Mouse (Mus musculus): ENCODE results near the gene Zfp213. TPM values are rescaled to one million over a fixed set of nuclear protein-coding genes. Genes with fewer than 3 reads are reported as not detected.

The Zfp213 gene
- total and polyA plus RNA-seq, 2 experiments from 2014 or later: 10.3 to 28.1 TPM

- WGBS: under 1% methylated on average over 20 of the region's 20 CpGs
- Histone ChIP-seq H3K27ac (0 out of 2 replicates have a peak overlapping the region, but pooled peaks have one; percentile 74), H3K36me3 (ENCODE audit: insufficient read depth, low read length) (no peaks in the 10 kb centered on the region), H3K9ac (replicated peaks; ENCODE audit: low read length) (peak overlapping the region; percentile 61), H3K4me1 (ENCODE audit: insufficient read depth, low read length) (0 out of 2 replicates have a peak, but pooled peaks cover 1% of the 10 kb centered on the region), H3K27me3 (ENCODE audit: insufficient read depth, low read length) (no peaks in the 10 kb centered on the region), H3K4me3 (ENCODE audit: low read length) (peak overlapping the region; percentile 72), H3K4me2 (ENCODE audit: low read depth, low read length) (peak overlapping the region; percentile 65), H3K9me3 (ENCODE audit: low read length) (no peaks in the 10 kb centered on the region)
- DNase-seq (ENCODE audit: low spot score): peak; percentile 85
- no peak for TF ChIP-seq CTCF (IDR thresholded peaks at IDR 0.05; ENCODE audit: low read depth)
- 0 out of 2 replicates have a peak, but pooled peaks have one; percentile 16 for ATAC-seq
These were observed 17.7 kb downstream of the Zfp213 start for GRCm38 (mm10) chr17:23546333-23546701.

- Histone ChIP-seq H3K9me3 (ENCODE audit: low read length) (no peaks in the 10 kb centered on the region), H3K27me3 (ENCODE audit: insufficient read depth, low read length) (no peaks in the 10 kb centered on the region), H3K9ac (replicated peaks; ENCODE audit: low read length) (no peak overlapping the region), H3K27ac (no peak overlapping the region), H3K4me3 (ENCODE audit: low read length) (peak overlapping the region; percentile 72), H3K4me2 (ENCODE audit: low read depth, low read length) (peak overlapping the region; percentile 65), H3K36me3 (ENCODE audit: insufficient read depth, low read length) (no peaks in the 10 kb centered on the region), H3K4me1 (ENCODE audit: insufficient read depth, low read length) (no peaks in the 10 kb centered on the region)
- ATAC-seq (no peak), DNase-seq (ENCODE audit: low spot score) (no peak)
- TF ChIP-seq CTCF (IDR thresholded peaks at IDR 0.05; ENCODE audit: low read depth): no peak
- 15% methylated on average over 6 of the region's 6 CpGs for WGBS
These were observed 18.2 kb downstream of the Zfp213 start for GRCm38 (mm10) chr17:23545841-23546240.

- Histone ChIP-seq H3K4me2 (ENCODE audit: low read depth, low read length) (no peak overlapping the region), H3K9me3 (ENCODE audit: low read length) (no peaks in the 10 kb centered on the region), H3K27me3 (ENCODE audit: insufficient read depth, low read length) (no peaks in the 10 kb centered on the region), H3K27ac (no peak overlapping the region), H3K4me3 (ENCODE audit: low read length) (no peak overlapping the region), H3K4me1 (ENCODE audit: insufficient read depth, low read length) (no peaks in the 10 kb centered on the region), H3K9ac (replicated peaks; ENCODE audit: low read length) (no peak overlapping the region), H3K36me3 (ENCODE audit: insufficient read depth, low read length) (no peaks in the 10 kb centered on the region)
- ATAC-seq (no peak), DNase-seq (ENCODE audit: low spot score) (no peak)
- TF ChIP-seq CTCF (IDR thresholded peaks at IDR 0.05; ENCODE audit: low read depth): no peak
- WGBS: 97% methylated on average over 1 of the region's 1 CpGs
These were observed 19.3 kb downstream of the Zfp213 start for GRCm38 (mm10) chr17:23544766-23545165.

GRCm38 (mm10) chr17:23543983-23544382 is 20.1 kb downstream of the Zfp213 start:
- no peak overlapping the region for H3K4me2 ChIP-seq (ENCODE audit: low read depth, low read length)
- no peak overlapping the region for H3K4me3 ChIP-seq (ENCODE audit: low read length)
- H3K9ac ChIP-seq (replicated peaks; ENCODE audit: low read length): no peak overlapping the region
- H3K4me1 ChIP-seq (ENCODE audit: insufficient read depth, low read length): no peaks in the 10 kb centered on the region
- H3K9me3 ChIP-seq (ENCODE audit: low read length): no peaks in the 10 kb centered on the region
- no peak for DNase-seq (ENCODE audit: low spot score)
- H3K27me3 ChIP-seq (ENCODE audit: insufficient read depth, low read length): peaks cover 5% of the 10 kb centered on the region; the same call in 1 of the 2 replicates
- H3K27ac ChIP-seq: no peak overlapping the region
- ATAC-seq: no peak
- no peaks in the 10 kb centered on the region for H3K36me3 ChIP-seq (ENCODE audit: insufficient read depth, low read length)
- WGBS: 80% methylated on average over 4 of the region's 4 CpGs
- no peak for TF ChIP-seq CTCF (IDR thresholded peaks at IDR 0.05; ENCODE audit: low read depth)

- 59% methylated on average over 5 of the region's 5 CpGs for WGBS
- no peak for ATAC-seq
- Histone ChIP-seq H3K9ac (replicated peaks; ENCODE audit: low read length) (no peak overlapping the region), H3K4me1 (ENCODE audit: insufficient read depth, low read length) (no peaks in the 10 kb centered on the region), H3K27me3 (ENCODE audit: insufficient read depth, low read length) (peaks cover 5% of the 10 kb centered on the region; the same call in 1 of the 2 replicates), H3K36me3 (ENCODE audit: insufficient read depth, low read length) (no peaks in the 10 kb centered on the region), H3K4me3 (ENCODE audit: low read length) (no peak overlapping the region), H3K9me3 (ENCODE audit: low read length) (no peaks in the 10 kb centered on the region), H3K4me2 (ENCODE audit: low read depth, low read length) (no peak overlapping the region), H3K27ac (no peak overlapping the region)
- TF ChIP-seq CTCF (IDR thresholded peaks at IDR 0.05; ENCODE audit: low read depth): no peak
- DNase-seq (ENCODE audit: low spot score): no peak
These were observed 20.7 kb downstream of the Zfp213 start for GRCm38 (mm10) chr17:23543325-23543724.

GRCm38 (mm10) chr17:23542835-23543234 is 21.2 kb downstream of the Zfp213 start:
- no peak overlapping the region for H3K4me2 ChIP-seq (ENCODE audit: low read depth, low read length)
- no peak overlapping the region for H3K27ac ChIP-seq
- 44% methylated on average over 4 of the region's 4 CpGs for WGBS
- H3K4me1 ChIP-seq (ENCODE audit: insufficient read depth, low read length): no peaks in the 10 kb centered on the region
- H3K27me3 ChIP-seq (ENCODE audit: insufficient read depth, low read length): peaks cover 5% of the 10 kb centered on the region; the same call in 1 of the 2 replicates
- ATAC-seq (no peak), DNase-seq (ENCODE audit: low spot score) (no peak)
- no peaks in the 10 kb centered on the region for H3K9me3 ChIP-seq (ENCODE audit: low read length)
- H3K9ac ChIP-seq (replicated peaks; ENCODE audit: low read length): no peak overlapping the region
- H3K4me3 ChIP-seq (ENCODE audit: low read length): no peak overlapping the region
- TF ChIP-seq CTCF (IDR thresholded peaks at IDR 0.05; ENCODE audit: low read depth): no peak
- no peaks in the 10 kb centered on the region for H3K36me3 ChIP-seq (ENCODE audit: insufficient read depth, low read length)

- WGBS: 12% methylated on average over 12 of the region's 12 CpGs
- H3K4me3 ChIP-seq (ENCODE audit: low read length): peak overlapping the region; percentile 7
These were observed 21.9 kb downstream of the Zfp213 start for GRCm38 (mm10) chr17:23542004-23542720.

More at GRCm38 (mm10) chr17:23542004-23542720, 21.9 kb downstream of the Zfp213 start:
- H3K4me1 ChIP-seq (ENCODE audit: insufficient read depth, low read length): no peaks in the 10 kb centered on the region
- no peaks in the 10 kb centered on the region for H3K9me3 ChIP-seq (ENCODE audit: low read length)
- H3K4me2 ChIP-seq (ENCODE audit: low read depth, low read length): peak overlapping the region; percentile 46
- DNase-seq (ENCODE audit: low spot score) (no peak), ATAC-seq (no peak)
- no peak for TF ChIP-seq CTCF (IDR thresholded peaks at IDR 0.05; ENCODE audit: low read depth)
- H3K9ac ChIP-seq (replicated peaks; ENCODE audit: low read length): 0 out of 2 replicates have a peak overlapping the region, but pooled peaks have one; percentile 9
- no peak overlapping the region for H3K27ac ChIP-seq
- no peaks in the 10 kb centered on the region for H3K36me3 ChIP-seq (ENCODE audit: insufficient read depth, low read length)
- H3K27me3 ChIP-seq (ENCODE audit: insufficient read depth, low read length): peaks cover 10% of the 10 kb centered on the region; the same call in 1 of the 2 replicates
